Mouse (Mus musculus) heart, embryonic 16.5 days (tissue): ENCODE data around the gene Plekhj1. TPM values are rescaled to one million over a fixed set of nuclear protein-coding genes. Genes with fewer than 3 reads are reported as not detected.
A peak's percentile ranks its signal among the peaks of the same experiment; 100 is the strongest.

Experiments used
- ATAC-seq: fragments of 200-750 bp; cut with Nextera tagmentation; replicated peaks from 2 replicates; pipeline ENCODE4 v1.8.0; 2017; ENCODE audit warnings: moderate number of reproducible peaks; ENCODE audit not compliant: insufficient read depth, low FRiP score; ENCODE audit errors: extremely low read depth
- H3K27ac ChIP-seq: fragments of 300-500 bp; sonication (generic); 2 replicates; pipeline ENCODE4 v1.5.1; 2014; ENCODE audit warnings: mild to moderate bottlenecking, low read length, control low read depth, moderate library complexity
- H3K27me3 ChIP-seq: fragments of 300-500 bp; sonication (generic); 2 replicates; pipeline ENCODE4 v1.6.1; 2014; ENCODE audit warnings: low read length, mixed read lengths; ENCODE audit not compliant: control insufficient read depth, insufficient read depth
- H3K36me3 ChIP-seq: fragments of 300-500 bp; sonication (generic); 2 replicates; pipeline ENCODE4 v1.6.1; 2014; ENCODE audit not compliant: control insufficient read depth, insufficient read depth
- H3K4me1 ChIP-seq: fragments of 300-500 bp; sonication (generic); 2 replicates; pipeline ENCODE4 v1.6.1; 2014; ENCODE audit warnings: low read length, mixed read lengths; ENCODE audit not compliant: control insufficient read depth, insufficient read depth
- H3K4me2 ChIP-seq: fragments of 300-500 bp; sonication (generic); 2 replicates; pipeline ENCODE4 v1.6.1; 2014; ENCODE audit warnings: low read depth, mild to moderate bottlenecking, control low read depth, low read length
- H3K4me3 ChIP-seq: fragments of 300-500 bp; sonication (generic); 2 replicates; pipeline ENCODE4 v1.5.1; 2014; ENCODE audit warnings: mild to moderate bottlenecking, control low read depth, low read length
- H3K9ac ChIP-seq: fragments of 300-500 bp; sonication (generic); 2 replicates; pipeline ENCODE4 v1.6.1; 2014; ENCODE audit warnings: low read length, control low read depth
- H3K9me3 ChIP-seq: fragments of 300-500 bp; sonication (generic); replicated peaks from 2 replicates; pipeline ENCODE4 v1.6.1; 2016; ENCODE audit warnings: low read length; ENCODE audit not compliant: control insufficient read depth
- WGBS: fragments of 180-500 bp; shearing (Covaris S2); extraction: QIAGEN DNeasy Blood & Tissue Kit; methylation state at CpG from one replicate; pipeline ENCODE4 v1.1.7; 2014; 5-methylcytosine and 5-hydroxymethylcytosine counted together
- polyA plus RNA-seq: library from polyadenylated mRNA; unstranded; fragments of >200 nt; fragmentation: Nextera tagmentation; extraction: Ambion mirVana; gene quantifications from 2 replicates; pipeline ENCODE4 v1.2.1, GENCODE M21; 2015

Plekhj1 gene
- polyA plus RNA-seq, 1 experiment from 2014 or later: 79.4 TPM

- ATAC-seq: no peak
- Histone ChIP-seq H3K4me1 (peaks cover 35% of the 10 kb centered on the region), H3K9ac (no peak overlapping the region), H3K9me3 (no peaks in the 10 kb centered on the region), H3K4me3 (no peak overlapping the region), H3K27me3 (peaks cover 2% of the 10 kb centered on the region; the same call in 1 of the 2 replicates), H3K27ac (no peak overlapping the region), H3K4me2 (no peak overlapping the region), H3K36me3 (peaks cover 37% of the 10 kb centered on the region)
- WGBS: 72% methylated on average over 3 of the region's 3 CpGs
Measured at GRCm38 (mm10) chr10:80802996-80803395, 4.6 kb upstream of the Plekhj1 start.

GRCm38 (mm10) chr10:80802204-80802912, 3.9 kb upstream of the Plekhj1 start:
- Histone ChIP-seq H3K4me2 (no peak overlapping the region), H3K4me1 (peaks cover 31% of the 10 kb centered on the region), H3K4me3 (no peak overlapping the region), H3K9ac (no peak overlapping the region), H3K27ac (no peak overlapping the region), H3K36me3 (peaks cover 37% of the 10 kb centered on the region), H3K27me3 (peaks cover 2% of the 10 kb centered on the region; the same call in 1 of the 2 replicates), H3K9me3 (no peaks in the 10 kb centered on the region)
- ATAC-seq: no peak
- 89% methylated on average over 10 of the region's 10 CpGs for WGBS

GRCm38 (mm10) chr10:80799070-80799566, 692 bp upstream of the Plekhj1 start:
- 1% methylated on average over 18 of the region's 18 CpGs for WGBS

GRCm38 (mm10) chr10:80797186-80798149, 958 bp downstream of the Plekhj1 start:
- peak overlapping the region; percentile 91 for H3K27ac ChIP-seq
- no peaks in the 10 kb centered on the region for H3K9me3 ChIP-seq
- no peaks in the 10 kb centered on the region for H3K27me3 ChIP-seq
- peak overlapping the region; percentile 86 for H3K4me2 ChIP-seq
- peak overlapping the region; percentile 82 for H3K4me3 ChIP-seq
- 2% methylated on average over 59 of the region's 59 CpGs for WGBS
- peak overlapping the region; percentile 92 for H3K9ac ChIP-seq
- peak; percentile 49 for ATAC-seq
- peaks cover 48% of the 10 kb centered on the region for H3K36me3 ChIP-seq
- peaks cover 18% of the 10 kb centered on the region for H3K4me1 ChIP-seq

More at GRCm38 (mm10) chr10:80799070-80799566, 692 bp upstream of the Plekhj1 start:
- H3K36me3 ChIP-seq: peaks cover 52% of the 10 kb centered on the region
- no peaks in the 10 kb centered on the region for H3K27me3 ChIP-seq
- peak overlapping the region; percentile 81 for H3K4me2 ChIP-seq
- peak overlapping the region; percentile 91 for H3K27ac ChIP-seq
- H3K4me1 ChIP-seq: peaks cover 17% of the 10 kb centered on the region
- H3K9ac ChIP-seq: peak overlapping the region; percentile 92
- H3K9me3 ChIP-seq: no peaks in the 10 kb centered on the region
- no peak for ATAC-seq
- H3K4me3 ChIP-seq: peak overlapping the region; percentile 82

GRCm38 (mm10) chr10:80796307-80796848, 2.0 kb downstream of the Plekhj1 start:
- H3K36me3 ChIP-seq: peaks cover 44% of the 10 kb centered on the region

GRCm38 (mm10) chr10:80794750-80795149, 3.7 kb downstream of the Plekhj1 start:
- Histone ChIP-seq H3K4me3 (no peak overlapping the region), H3K27me3 (no peaks in the 10 kb centered on the region), H3K27ac (no peak overlapping the region), H3K36me3 (peaks cover 52% of the 10 kb centered on the region), H3K9ac (no peak overlapping the region), H3K4me2 (no peak overlapping the region), H3K4me1 (peaks cover 32% of the 10 kb centered on the region), H3K9me3 (no peaks in the 10 kb centered on the region)
- no peak for ATAC-seq
- 87% methylated on average over 8 of the region's 8 CpGs for WGBS

More at GRCm38 (mm10) chr10:80796307-80796848, 2.0 kb downstream of the Plekhj1 start:
- Histone ChIP-seq H3K9me3 (no peaks in the 10 kb centered on the region), H3K27ac (no peak overlapping the region), H3K4me1 (peaks cover 29% of the 10 kb centered on the region), H3K4me2 (peak overlapping the region; percentile 86), H3K27me3 (no peaks in the 10 kb centered on the region), H3K9ac (peak overlapping the region; percentile 92; the same call in 1 of the 2 replicates), H3K4me3 (no peak overlapping the region; the same call in 1 of the 2 replicates)
- ATAC-seq: no peak
- WGBS: 78% methylated on average over 9 of the region's 9 CpGs

- 74% methylated on average over 4 of the region's 4 CpGs for WGBS
- no peaks in the 10 kb centered on the region for H3K9me3 ChIP-seq
- H3K27me3 ChIP-seq: no peaks in the 10 kb centered on the region
- no peak overlapping the region for H3K4me3 ChIP-seq
- H3K4me2 ChIP-seq: no peak overlapping the region
- peaks cover 28% of the 10 kb centered on the region for H3K4me1 ChIP-seq
- no peak for ATAC-seq
- H3K9ac ChIP-seq: no peak overlapping the region
- peaks cover 60% of the 10 kb centered on the region for H3K36me3 ChIP-seq
- no peak overlapping the region for H3K27ac ChIP-seq
Measured at GRCm38 (mm10) chr10:80793803-80794202, 4.6 kb downstream of the Plekhj1 start.

- no peak for ATAC-seq
- Histone ChIP-seq H3K4me1 (peaks cover 28% of the 10 kb centered on the region), H3K4me2 (no peak overlapping the region), H3K27ac (no peak overlapping the region), H3K36me3 (peaks cover 65% of the 10 kb centered on the region), H3K4me3 (no peak overlapping the region), H3K27me3 (no peaks in the 10 kb centered on the region), H3K9me3 (no peaks in the 10 kb centered on the region), H3K9ac (no peak overlapping the region)
- WGBS: 90% methylated on average over 13 of the region's 13 CpGs
Measured at GRCm38 (mm10) chr10:80793033-80793784, 5.2 kb downstream of the Plekhj1 start.
